Mouse (Mus musculus) cortical plate, adult 2 months (tissue): ENCODE measurements around the gene Fhod1. TPM values are rescaled to one million over a fixed set of nuclear protein-coding genes. Genes with fewer than 3 reads are reported as not detected.

Experiments
- H3K27ac ChIP-seq: fragments of 200-500 bp; 2 replicates; pipeline ENCODE4 v1.5.1; 2012; ENCODE audit warnings: low read length, control low read depth, inconsistent platforms; ENCODE audit not compliant: insufficient read depth
- H3K4me1 ChIP-seq: fragments of 200-500 bp; 2 replicates; pipeline ENCODE4 v1.6.1; 2011; ENCODE audit warnings: low read length; ENCODE audit not compliant: control insufficient read depth, insufficient read depth
- H3K4me3 ChIP-seq: fragments of 200-500 bp; 2 replicates; pipeline ENCODE4 v1.5.1; 2011; ENCODE audit warnings: mild to moderate bottlenecking, low read length, control low read depth; ENCODE audit not compliant: insufficient read depth
- CTCF ChIP-seq: fragments of 200-500 bp; IDR thresholded peaks from 2 replicates; pipeline ENCODE4 v1.5.1; 2011; ENCODE audit warnings: mild to moderate bottlenecking, control low read depth, low read length; ENCODE audit not compliant: insufficient read depth; ENCODE audit errors: extremely low read depth
- POLR2A ChIP-seq: fragments of 200-500 bp; IDR thresholded peaks from 2 replicates; pipeline ENCODE4 v1.6.1; 2011; ENCODE audit warnings: mild to moderate bottlenecking, low read length, control low read depth; ENCODE audit not compliant: insufficient read depth; ENCODE audit errors: extremely low read depth
- polyA plus RNA-seq: library from polyadenylated mRNA; depleted of rRNA; stranded (reverse); fragments of >200 nt; gene quantifications from 2 replicates; pipeline ENCODE4 v1.2.3, GENCODE M21; 2012; rRNA removed

Gene Fhod1
- polyA plus RNA-seq, 1 experiment: 3.4 TPM

GRCm38 (mm10) chr8:105280567-105280966 is 67.2 kb downstream of the Fhod1 start:
- TF ChIP-seq CTCF (no peak), POLR2A (no peak)
- no peak overlapping the region for H3K27ac ChIP-seq
- no peak overlapping the region for H3K4me3 ChIP-seq
- peaks cover 3% of the 10 kb centered on the region for H3K4me1 ChIP-seq

Other genes with a start within 250 kb of the Fhod1 start
- gene Ces4a, start 216.2 kb downstream of the Fhod1 start, polyA plus RNA-seq: not detected in 2 replicates
- 17.7 and 18.5 TPM in 2 replicates for gene Cbfb, start 177.3 kb downstream of the Fhod1 start, polyA plus RNA-seq
- gene D230025D16Rik, start 122.8 kb downstream of the Fhod1 start, polyA plus RNA-seq: 39.4 and 39.5 TPM in 2 replicates
- 5.2 and 5.5 TPM in 2 replicates for gene B3gnt9, start 92.8 kb downstream of the Fhod1 start, polyA plus RNA-seq
- gene Tradd, start 83.3 kb downstream of the Fhod1 start, polyA plus RNA-seq: 7.6 and 8.3 TPM in 2 replicates
- gene Fbxl8, start 83.3 kb downstream of the Fhod1 start, polyA plus RNA-seq: 2.0 and 2.2 TPM in 2 replicates
- gene Hsf4, start 78.2 kb downstream of the Fhod1 start, polyA plus RNA-seq: 25.1 and 29.2 TPM in 2 replicates
- 14.3 and 15.5 TPM in 2 replicates for gene Nol3, start 71.8 kb downstream of the Fhod1 start, polyA plus RNA-seq
- 24.3 and 26.3 TPM in 2 replicates for gene 4931428F04Rik, start 58.1 kb downstream of the Fhod1 start, polyA plus RNA-seq
- 1.4 and 1.9 TPM in 2 replicates for gene Exoc3l, start 51.9 kb downstream of the Fhod1 start, polyA plus RNA-seq
- gene E2f4, start 50.3 kb downstream of the Fhod1 start, polyA plus RNA-seq: 63.4 and 65.6 TPM in 2 replicates
- 2.4 and 2.9 TPM in 2 replicates for gene Elmo3, start 42.4 kb downstream of the Fhod1 start, polyA plus RNA-seq
- gene Lrrc29, start 21.7 kb downstream of the Fhod1 start, polyA plus RNA-seq: 3.7 and 4.3 TPM in 2 replicates
- gene Tmem208, start 21.6 kb downstream of the Fhod1 start, polyA plus RNA-seq: 71.5 and 78.1 TPM in 2 replicates
- gene Slc9a5, start 890 bp upstream of the Fhod1 start, polyA plus RNA-seq: 33.7 and 33.8 TPM in 2 replicates
- gene Plekhg4, start 25.3 kb upstream of the Fhod1 start, polyA plus RNA-seq: 3.0 and 3.2 TPM in 2 replicates
- not detected in 2 replicates for gene Kctd19, start 65.5 kb upstream of the Fhod1 start, polyA plus RNA-seq
- gene Lrrc36, start 65.6 kb upstream of the Fhod1 start, polyA plus RNA-seq: 0.64 and 0.94 TPM in 2 replicates
- gene Tppp3, start 123.6 kb upstream of the Fhod1 start, polyA plus RNA-seq: 77.9 and 93.2 TPM in 2 replicates
- gene Zdhhc1, start 148.9 kb upstream of the Fhod1 start, polyA plus RNA-seq: 63.6 and 66.2 TPM in 2 replicates
- not detected in 2 replicates for gene Hsd11b2, start 170.8 kb upstream of the Fhod1 start, polyA plus RNA-seq
- gene Atp6v0d1, start 218.1 kb upstream of the Fhod1 start, polyA plus RNA-seq: 359 and 361 TPM in 2 replicates